Mouse (Mus musculus) embryo, embryonic 10 days (tissue): Measurements from ENCODE around the gene Lhx2.

Experiments used
- DNase-seq: peaks from one replicate; pipeline ENCODE4 v3.0.0-alpha.2; 2015; ENCODE audit warnings: low spot score

The Lhx2 gene

GRCm38 (mm10) chr2:38359186-38359585 is 20.1 kb downstream of the Lhx2 start:
- DNase-seq: peak; percentile 21

GRCm38 (mm10) chr2:38359811-38360210 is 20.7 kb downstream of the Lhx2 start:
- peak; percentile 50 for DNase-seq

- DNase-seq: no peak
Observed at GRCm38 (mm10) chr2:38366222-38366621, 27.1 kb downstream of the Lhx2 start.

- no peak for DNase-seq
Observed at GRCm38 (mm10) chr2:38367023-38367422, 27.9 kb downstream of the Lhx2 start.

- no peak for DNase-seq
Observed at GRCm38 (mm10) chr2:38367852-38368251, 28.8 kb downstream of the Lhx2 start.

GRCm38 (mm10) chr2:38368746-38369330 is 29.8 kb downstream of the Lhx2 start:
- peak; percentile 87 for DNase-seq

GRCm38 (mm10) chr2:38375606-38376304 is 36.7 kb downstream of the Lhx2 start:
- DNase-seq: no peak

GRCm38 (mm10) chr2:38377254-38377653 is 38.2 kb downstream of the Lhx2 start:
- no peak for DNase-seq

GRCm38 (mm10) chr2:38378346-38378745 is 39.3 kb downstream of the Lhx2 start:
- DNase-seq: peak; percentile 69

- no peak for DNase-seq
Observed at GRCm38 (mm10) chr2:38378849-38379545, 39.9 kb downstream of the Lhx2 start.

- no peak for DNase-seq
Observed at GRCm38 (mm10) chr2:38379546-38379870, 40.4 kb downstream of the Lhx2 start.

GRCm38 (mm10) chr2:38380136-38381083 is 41.3 kb downstream of the Lhx2 start:
- DNase-seq: no peak

GRCm38 (mm10) chr2:38387568-38388262 is 48.6 kb downstream of the Lhx2 start:
- DNase-seq: no peak

- no peak for DNase-seq
Observed at GRCm38 (mm10) chr2:38394977-38395868, 56.1 kb downstream of the Lhx2 start.

- no peak for DNase-seq
Observed at GRCm38 (mm10) chr2:38395869-38396236, 56.8 kb downstream of the Lhx2 start.

- no peak for DNase-seq
Observed at GRCm38 (mm10) chr2:38397306-38397705, 58.2 kb downstream of the Lhx2 start.

GRCm38 (mm10) chr2:38397882-38398281 is 58.8 kb downstream of the Lhx2 start:
- DNase-seq: no peak

GRCm38 (mm10) chr2:38402611-38403010 is 63.5 kb downstream of the Lhx2 start:
- no peak for DNase-seq

- no peak for DNase-seq
Observed at GRCm38 (mm10) chr2:38403231-38403630, 64.2 kb downstream of the Lhx2 start.

GRCm38 (mm10) chr2:38404007-38404596 is 65.0 kb downstream of the Lhx2 start:
- no peak for DNase-seq
